Mouse (Mus musculus) testis, adult 2 months (tissue): ENCODE data around the gene Actl11.

Experiments used
- CTCF ChIP-seq: fragments of 200-500 bp; IDR thresholded peaks from 2 replicates; pipeline ENCODE4 v1.5.1; 2012; ENCODE audit warnings: low read depth, mild to moderate bottlenecking, inconsistent platforms, low read length, moderate library complexity; ENCODE audit not compliant: control insufficient read depth, insufficient read depth, insufficient replicate concordance
- POLR2A ChIP-seq: fragments of 200-500 bp; IDR thresholded peaks from 2 replicates; pipeline ENCODE4 v1.6.1; 2012; ENCODE audit warnings: low read depth, mild to moderate bottlenecking, inconsistent platforms, low read length, moderate library complexity; ENCODE audit not compliant: control insufficient read depth

DNA sequence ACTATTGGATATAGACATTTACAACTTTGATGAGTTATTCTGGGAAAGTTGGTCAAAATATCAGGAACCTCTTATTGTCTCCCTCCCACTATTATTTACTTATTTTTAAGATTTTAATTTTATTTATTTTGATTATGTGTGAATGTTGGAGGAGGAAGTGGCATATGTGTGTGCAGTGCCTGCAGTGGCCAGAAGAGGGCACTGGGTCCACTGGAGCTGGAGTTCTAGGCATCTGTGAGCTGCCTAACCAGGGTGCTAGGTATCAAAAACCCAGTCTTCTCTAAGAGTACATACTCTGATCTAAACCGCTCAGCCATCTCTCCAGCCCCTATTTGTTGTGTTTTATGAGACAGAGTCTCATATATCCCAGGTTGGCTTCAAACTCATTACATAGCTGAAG, 37.2 kb upstream of the Actl11 start:
- peak; percentile 64; the same call in 1 of the 2 replicates for TF ChIP-seq CTCF
- no peak for TF ChIP-seq POLR2A
